Mouse (Mus musculus) left cerebral cortex, adult 6 months (tissue): ENCODE data around the gene Cab39l. TPM values are rescaled to one million over a fixed set of nuclear protein-coding genes. Genes with fewer than 3 reads are reported as not detected.

Experiments used
- long read RNA-seq, 2 experiments: library from polyadenylated mRNA; unstranded; transcript quantifications; one replicate each; pipeline ENCODE4 v2.0.0; 2019 to 2020
- polyA plus RNA-seq: library from polyadenylated mRNA; unstranded; fragments of <200 nt; fragmentation: Nextera tagmentation; gene quantifications from 2 replicates; pipeline ENCODE4 v1.2.3, GENCODE M21; 2021

Cab39l gene
- polyA plus RNA-seq: 25.7 and 31.1 TPM in 2 replicates
- long read RNA-seq, experiment 1, transcript Cab39l-201 (11 exons, 3,037 nt): major isoform, 137 of 230 reads
- long read RNA-seq, experiment 1, partial matches to known transcripts: 33 of 230 reads
- long read RNA-seq, experiment 1, other reads (novel, unspliced or antisense): 58 of 230 reads
- long read RNA-seq, experiment 2, transcript Cab39l-201 (11 exons, 3,037 nt): major isoform, 7 of 36 reads
- long read RNA-seq, experiment 2, partial matches to known transcripts: 19 of 36 reads
- long read RNA-seq, experiment 2, other reads (novel, unspliced or antisense): 10 of 36 reads

GRCm38 (mm10) chr14:59440558-59441471 lies at the start of gene Cab39l, which contains the start of gene Setdb2:
Gene Cab39l, plus strand, starts transcription at chr14:59440972.
Gene Setdb2, minus strand, starts transcription at chr14:59440884.

DNA sequence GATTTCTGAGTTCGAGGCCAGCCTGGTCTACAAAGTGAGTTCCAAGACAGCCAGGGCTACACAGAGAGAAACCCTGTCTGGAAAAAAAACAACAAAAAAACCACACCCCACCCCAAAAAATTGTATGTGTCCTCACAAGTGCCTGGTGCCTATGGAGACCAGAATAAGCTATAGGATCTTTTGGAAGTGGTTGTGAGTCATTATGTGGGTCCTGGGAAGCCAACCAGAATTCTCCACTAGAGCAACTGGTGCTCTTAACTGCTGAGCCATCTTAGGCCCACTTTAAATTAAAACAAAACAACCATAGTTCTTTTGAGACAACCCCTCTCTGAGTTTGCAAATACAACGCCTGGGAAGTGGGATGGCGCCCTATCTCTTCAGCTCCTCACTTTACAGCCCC lies 45.5 kb upstream of the Cab39l start, which contains the start of gene Phf11c:
TSS of gene Phf11c (minus strand) at position 101 of the 400 bp plus-strand sequence.

GRCm38 (mm10) chr14:59597398-59598259 lies 156.9 kb downstream of the Cab39l start, which contains the start of gene Cdadc1:
Gene Cdadc1, minus strand, starts transcription at chr14:59597959.

GRCm38 (mm10) chr14:59625158-59625805 lies 184.5 kb downstream of the Cab39l start, which contains the start of gene Shisa2:
Gene Shisa2, plus strand, starts transcription at chr14:59625308.

Other genes starting within 250 kb of the Cab39l start
- 12.0 and 14.8 TPM in 2 replicates for gene Rcbtb1, start 239.8 kb upstream of the Cab39l start, polyA plus RNA-seq
- not detected in 2 replicates for gene Gm6904, start 180.8 kb upstream of the Cab39l start, polyA plus RNA-seq
- gene Phf11a, start 143.4 kb upstream of the Cab39l start, polyA plus RNA-seq: 0.10 TPM in 1 of 2 replicates, not detected in the other
- gene Phf11b, start 99.6 kb upstream of the Cab39l start, polyA plus RNA-seq: 0.65 and 0.82 TPM in 2 replicates
- 0.51 and 0.98 TPM in 2 replicates for gene Phf11d, start 75.5 kb upstream of the Cab39l start, polyA plus RNA-seq
- gene Phf11c, start 45.6 kb upstream of the Cab39l start, polyA plus RNA-seq: 0.06 and 0.08 TPM in 2 replicates
- 2.8 and 3.8 TPM in 2 replicates for gene Setdb2, start 88 bp upstream of the Cab39l start, polyA plus RNA-seq
- 39.6 and 45.1 TPM in 2 replicates for gene Cdadc1, start 157.0 kb downstream of the Cab39l start, polyA plus RNA-seq
- 0.92 and 3.4 TPM in 2 replicates for gene Shisa2, start 184.3 kb downstream of the Cab39l start, polyA plus RNA-seq